ENCODE assay signal across 8 mouse cellular contexts in genomic region chr5:129500722-129501634, GRCm38 (mm10). TPM values are rescaled to one million over a fixed set of nuclear protein-coding genes. Genes with fewer than 3 reads are reported as not detected.
DNase-seq lines count a peak whose midpoint lies in the region; ATAC-seq lines count a peak whose summit lies in the region.

Sfswap (plus strand) TSS chr5:129501221.

- no peaks in the 10 kb centered on the region for H3K27me3 ChIP-seq in intestine, embryonic 14.5 days (replicated peaks; ENCODE audit: control insufficient read depth, insufficient read depth, low read length)

- WGBS in intestine, embryonic 14.5 days: under 1% methylated on average over 66 of the region's 66 CpGs

- peak; percentile 85 for DNase-seq in adipocyte (ENCODE audit: low spot score)
- peak; percentile 86 for DNase-seq in embryo, embryonic 10 days (ENCODE audit: low spot score)
- DNase-seq in gastrocnemius, postnatal 25 days: peak; percentile 73
- peak; percentile 95 for DNase-seq in intestine, embryonic 14.5 days (ENCODE audit: low spot score)
- DNase-seq in left cerebral cortex, postnatal 14 days (ENCODE audit: low spot score in 2 of 2): peak; percentile 79 to 83
- peak; percentile 88 for DNase-seq in mesoderm, embryonic 11.5 days (ENCODE audit: low read depth, low spot score)
- peak; percentile 59 to 68 for DNase-seq in right cerebral cortex, postnatal 36 days (ENCODE audit: low spot score in 2 of 2)
- peak; percentile 88 for DNase-seq in yolk sac, embryonic 10.5 days (ENCODE audit: low spot score)

- H3K27ac ChIP-seq in intestine, embryonic 14.5 days (ENCODE audit: low read depth): peak within 1 kb of the TSS; percentile 82

- intact Hi-C loops in left cerebral cortex, postnatal 14 days (cut with DNase I): loop anchor here (5.0 kb wide), 1 partner anchor 81 kb away; the partner anchor contains the start of gene Mmp17

- peak within 1 kb of the TSS; percentile 91 for H3K4me2 ChIP-seq in intestine, embryonic 14.5 days (ENCODE audit: low read length)

- H3K36me3 ChIP-seq in intestine, embryonic 14.5 days (ENCODE audit: control insufficient read depth, insufficient read depth, low read length): peaks cover 27% of the 10 kb centered on the region

- peaks cover 7% of the 10 kb centered on the region; the same call in 1 of the 2 replicates for H3K4me1 ChIP-seq in intestine, embryonic 14.5 days (replicated peaks; ENCODE audit: control insufficient read depth, insufficient read depth, low read length)

- peak; percentile 73 for ATAC-seq in intestine, embryonic 14.5 days (replicated peaks; ENCODE audit: low FRiP score, low TSS enrichment, low read depth)

- H3K4me3 ChIP-seq in intestine, embryonic 14.5 days (ENCODE audit: low read depth, low read length): peak within 1 kb of the TSS; percentile 99

- H3K9ac ChIP-seq in intestine, embryonic 14.5 days (ENCODE audit: low read length): peak within 1 kb of the TSS; percentile 95

- no peaks in the 10 kb centered on the region for H3K9me3 ChIP-seq in intestine, embryonic 14.5 days (ENCODE audit: control insufficient read depth, low read length)

RNA-seq across cellular contexts. Expression of gene Sfswap, which starts in this region (rescaled TPM):
- total RNA-seq in gastrocnemius, postnatal 25 days (2021): 10 to 100 TPM; 23.0 to 25.0 TPM
- 43.8 and 45.7 TPM in 2 replicates for polyA plus RNA-seq in intestine, embryonic 14.5 days (2014; fragmentation: Nextera tagmentation; extraction: Ambion mirVana)
- total RNA-seq in left cerebral cortex, postnatal 14 days (2021): 100 to 1,000 TPM; 111 to 113 TPM

Comparison
In these comparisons a context has a peak if more than half of its experiments do, and no peak if none do; other contexts are left out.
1. Peak in every context shown above with its lines: DNase-seq, ATAC-seq, H3K4me3 ChIP-seq and H3K27ac ChIP-seq.
2. RNA of gene Sfswap (total RNA-seq): 111 to 113 TPM in left cerebral cortex, postnatal 14 days; 23.0 to 25.0 TPM in gastrocnemius, postnatal 25 days; every median in the first group is over 4 times any median in the second.